Mouse (Mus musculus) stomach, adult 2 months (tissue): ENCODE results near the gene 6030458C11Rik. TPM values are rescaled to one million over a fixed set of nuclear protein-coding genes. Genes with fewer than 3 reads are reported as not detected.

Experiments used
- polyA plus RNA-seq: library from polyadenylated mRNA; depleted of rRNA; stranded (reverse); fragments of >200 nt; gene quantifications from 2 replicates; pipeline ENCODE4 v1.2.3, GENCODE M21; 2012; rRNA removed

The 6030458C11Rik gene
- polyA plus RNA-seq, result 2.8 TPM in 2 replicates

GRCm38 (mm10) chr15:12824197-12824952 lies at the start of gene 6030458C11Rik, which contains the start of gene Drosha:
TSS of gene 6030458C11Rik (minus strand) at chr15:12824649.
TSS of gene Drosha (plus strand) at chr15:12824815.

Other genes starting within 250 kb of the 6030458C11Rik start
- gene Pdzd2, start 84.7 kb downstream of the 6030458C11Rik start, polyA plus RNA-seq, result 3.5 and 4.2 TPM in 2 replicates
- gene Drosha, start 166 bp upstream of the 6030458C11Rik start, polyA plus RNA-seq, result 2.3 and 2.9 TPM in 2 replicates